28 mouse cellular contexts compared by ENCODE assay signal in genomic region chr4:109963570-109964279, GRCm38 (mm10). TPM values are rescaled to one million over a fixed set of nuclear protein-coding genes. Genes with fewer than 3 reads are reported as not detected.
A peak's percentile ranks its signal among the peaks of the same experiment; 100 is the strongest.
DNase-seq lines count a peak whose midpoint lies in the region; ATAC-seq and TF ChIP-seq lines count a peak whose summit lies in the region.
"Had no signal": no experiment of that assay in that cellular context is flagged by ENCODE, and none has a peak within 500 bp of the region (broad histone marks: within the 10 kb centered on the region; RNA-seq: fewer than 3 reads in every experiment).

No protein-coding gene starts in this region.

- DNase-seq in forebrain, embryonic 10.5 days (ENCODE audit: extremely low spot score, low spot score), result peak; percentile 3
- DNase-seq in forebrain, postnatal 0 days, result no peak
- DNase-seq in testis, postnatal 10 days (ENCODE audit: low spot score), result peak; percentile 19
- DNase-seq in testis, postnatal 14 days (ENCODE audit: low spot score), result no peak
- DNase-seq in ovary, adult 18-20 months (ENCODE audit: low spot score), result no peak
- DNase-seq in urinary bladder, postnatal 36 days (ENCODE audit: low spot score in 2 of 2), result no peak
- DNase-seq: adrenal gland, postnatal 10 days; adrenal gland, postnatal 36 days; B cell, adult 2 months; cerebellum, adult 18-20 months; cerebellum, adult 9-10 months; cerebellum, postnatal 14 days; gastrocnemius, postnatal 10 days; gastrocnemius, postnatal 36 days; heart, postnatal 14 days; heart, postnatal 4 days had no signal

- no peaks in the 10 kb centered on the region for H3K9me3 ChIP-seq in forebrain, embryonic 10.5 days
- H3K9me3 ChIP-seq in forebrain, postnatal 0 days (ENCODE audit: low read length), result no peaks in the 10 kb centered on the region
- H3K9me3 ChIP-seq: G1E; heart, embryonic 12.5 days; heart, embryonic 15.5 days had no signal

- 84% methylated on average over 5 of the region's 5 CpGs for WGBS in forebrain, embryonic 10.5 days
- WGBS in forebrain, postnatal 0 days, result 83% methylated on average over 5 of the region's 5 CpGs

- peaks cover 13% of the 10 kb centered on the region for H3K36me3 ChIP-seq in forebrain, embryonic 10.5 days (replicated peaks)
- H3K36me3 ChIP-seq in forebrain, postnatal 0 days (ENCODE audit: insufficient read depth), result peaks cover 18% of the 10 kb centered on the region; the same call in 1 of the 2 replicates
- H3K36me3 ChIP-seq: heart, embryonic 15.5 days had no signal

- H3K27me3 ChIP-seq in forebrain, embryonic 10.5 days (ENCODE audit: poor library complexity, severe bottlenecking), result peaks cover 1% of the 10 kb centered on the region
- no peaks in the 10 kb centered on the region for H3K27me3 ChIP-seq in forebrain, postnatal 0 days (ENCODE audit: insufficient read depth, low read length)
- H3K27me3 ChIP-seq: CH12.LX; heart, embryonic 12.5 days; heart, embryonic 15.5 days had no signal

- H3K4me3 ChIP-seq in forebrain, embryonic 10.5 days, result no peak overlapping the region
- no peak overlapping the region for H3K4me3 ChIP-seq in forebrain, postnatal 0 days (ENCODE audit: low read depth, low read length)
- H3K4me3 ChIP-seq: heart, embryonic 12.5 days; heart, embryonic 15.5 days had no signal

- no peak overlapping the region for H3K27ac ChIP-seq in forebrain, embryonic 10.5 days
- H3K27ac ChIP-seq in forebrain, postnatal 0 days (ENCODE audit: low read depth, low read length), result no peak overlapping the region
- H3K27ac ChIP-seq: heart, embryonic 15.5 days; hindbrain, embryonic 14.5 days; hindbrain, postnatal 0 days had no signal

- H3K9ac ChIP-seq in forebrain, postnatal 0 days, result no peak overlapping the region
- H3K9ac ChIP-seq: heart, embryonic 12.5 days; heart, embryonic 15.5 days; hindbrain, embryonic 14.5 days had no signal

- peaks cover 5% of the 10 kb centered on the region; the same call in 1 of the 2 replicates for H3K4me1 ChIP-seq in forebrain, embryonic 10.5 days
- no peaks in the 10 kb centered on the region for H3K4me1 ChIP-seq in forebrain, postnatal 0 days (ENCODE audit: insufficient read depth)
- H3K4me1 ChIP-seq: heart, embryonic 12.5 days; heart, embryonic 15.5 days had no signal

- H3K4me2 ChIP-seq in forebrain, postnatal 0 days (ENCODE audit: low read depth), result no peak overlapping the region
- H3K4me2 ChIP-seq: heart, embryonic 12.5 days; heart, embryonic 15.5 days; hindbrain, embryonic 14.5 days had no signal

- ATAC-seq in forebrain, postnatal 0 days, result no peak
- ATAC-seq in common myeloid progenitor, adult 5-6 weeks (replicated peaks; ENCODE audit: low read depth, poor library complexity, severe bottlenecking), result peak; percentile 72
- ATAC-seq: activated CD4-positive, CD25-positive, alpha-beta regulatory T cell, adult 4 months; forebrain, embryonic 14.5 days; hindbrain, postnatal 0 days; inflammation-experienced regulatory T-cells, adult 6 months; intestine, embryonic 16.5 days had no signal

- no peak for TF ChIP-seq CTCF in forebrain, postnatal 0 days (IDR thresholded peaks at IDR 0.05; ENCODE audit: low read depth)

RNA-seq across cellular contexts. Expression of gene Dmrta2, which starts 14.1 kb away (rescaled TPM):
- polyA plus RNA-seq in forebrain, embryonic 10.5 days (2016; fragmentation: Nextera tagmentation; extraction: Ambion mirVana), result 5.6 and 7.0 TPM in 2 replicates
- total RNA-seq in forebrain, postnatal 0 days (2014; rRNA removed), result 6.3 and 7.3 TPM in 2 replicates
- 0.87 and 1.4 TPM in 2 replicates for polyA plus RNA-seq in forebrain, postnatal 0 days (2015; fragmentation: Nextera tagmentation; extraction: Ambion mirVana)
- 0.27 TPM in 1 of 2 replicates, not detected in the other for total RNA-seq in common myeloid progenitor, adult 5-6 weeks (2017)
- total RNA-seq: gastrocnemius, postnatal 36 days; granulocyte monocyte progenitor cell, adult 5-6 weeks had no signal
- polyA plus RNA-seq: activated CD4-positive, CD25-positive, alpha-beta regulatory T cell, adult 4 months; heart, embryonic 15.5 days; inflammation-experienced regulatory T-cells, adult 6 months; intestine, embryonic 16.5 days had no signal

Comparison
In these comparisons a context has a peak if more than half of its experiments do, and no peak if none do; other contexts are left out.
1. DNase-seq: peak in forebrain, embryonic 10.5 days (single experiment) and testis, postnatal 10 days (single experiment); none in forebrain, postnatal 0 days (single experiment), testis, postnatal 14 days (single experiment), ovary, adult 18-20 months (single experiment) and urinary bladder, postnatal 36 days (0 of 2).